Mouse (Mus musculus): ENCODE data around the gene Mybph. TPM values are rescaled to one million over a fixed set of nuclear protein-coding genes. Genes with fewer than 3 reads are reported as not detected.

The Mybph gene
- polyA plus RNA-seq (2016; fragmentation: Nextera tagmentation; extraction: Ambion mirVana) = 38.8 and 41.9 TPM in 2 replicates

GRCm38 (mm10) chr1:134193126-134193525 lies at the start of gene Mybph:
TSS of gene Mybph (plus strand) at chr1:134193448.
- Histone ChIP-seq H3K4me1 (replicated peaks) (peaks cover 47% of the 10 kb centered on the region), H3K27ac (peak within 1 kb of the TSS; percentile 56; the same call in 1 of the 2 replicates), H3K4me3 (replicated peaks) (0 out of 2 replicates have a peak within 1 kb of the TSS, but pooled peaks have one; percentile 2), H3K27me3 (peaks cover 14% of the 10 kb centered on the region), H3K9me3 (no peaks in the 10 kb centered on the region), H3K9ac (replicated peaks) (no peak within 1 kb of the TSS; the same call in 1 of the 2 replicates), H3K36me3 (no peaks in the 10 kb centered on the region), H3K4me2 (peak within 1 kb of the TSS; percentile 10; the same call in 1 of the 2 replicates)
- 71% methylated on average over 1 of the region's 1 CpGs for WGBS
- ATAC-seq (ENCODE audit: insufficient number of reproducible peaks, insufficient read depth, low FRiP score, low TSS enrichment, low read depth) = no peak

- H3K4me2 ChIP-seq = no peak overlapping the region
- H3K4me3 ChIP-seq (replicated peaks) = no peak overlapping the region
- ATAC-seq (ENCODE audit: insufficient number of reproducible peaks, insufficient read depth, low FRiP score, low TSS enrichment, low read depth) = no peak
- 0 out of 2 replicates have a peak, but pooled peaks cover 2% of the 10 kb centered on the region for H3K4me1 ChIP-seq (replicated peaks)
- no peak overlapping the region for H3K9ac ChIP-seq (replicated peaks)
- H3K27me3 ChIP-seq = no peaks in the 10 kb centered on the region; the same call in 1 of the 2 replicates
- H3K27ac ChIP-seq = no peak overlapping the region
- H3K36me3 ChIP-seq = no peaks in the 10 kb centered on the region
- H3K9me3 ChIP-seq = no peaks in the 10 kb centered on the region
- WGBS = 82% methylated on average over 8 of the region's 8 CpGs
Measured at GRCm38 (mm10) chr1:134146066-134146465, 47.2 kb upstream of the Mybph start.

GRCm38 (mm10) chr1:134150076-134150475 lies 43.2 kb upstream of the Mybph start:
- no peak for ATAC-seq (ENCODE audit: insufficient number of reproducible peaks, insufficient read depth, low FRiP score, low TSS enrichment, low read depth)
- no peak overlapping the region for H3K4me2 ChIP-seq
- 68% methylated on average over 8 of the region's 8 CpGs for WGBS
- no peaks in the 10 kb centered on the region for H3K9me3 ChIP-seq
- H3K4me3 ChIP-seq (replicated peaks) = no peak overlapping the region
- H3K4me1 ChIP-seq (replicated peaks) = 0 out of 2 replicates have a peak, but pooled peaks cover 2% of the 10 kb centered on the region
- H3K27me3 ChIP-seq = peaks cover 4% of the 10 kb centered on the region; the same call in 1 of the 2 replicates
- no peaks in the 10 kb centered on the region for H3K36me3 ChIP-seq
- H3K27ac ChIP-seq = no peak overlapping the region
- no peak overlapping the region for H3K9ac ChIP-seq (replicated peaks)

- Histone ChIP-seq H3K4me2 (no peak overlapping the region), H3K4me1 (replicated peaks) (0 out of 2 replicates have a peak, but pooled peaks cover 2% of the 10 kb centered on the region), H3K9ac (replicated peaks) (no peak overlapping the region), H3K27ac (no peak overlapping the region), H3K4me3 (replicated peaks) (no peak overlapping the region), H3K9me3 (no peaks in the 10 kb centered on the region), H3K36me3 (no peaks in the 10 kb centered on the region), H3K27me3 (peaks cover 4% of the 10 kb centered on the region; the same call in 1 of the 2 replicates)
- WGBS = 90% methylated on average over 9 of the region's 9 CpGs
- no peak for ATAC-seq (ENCODE audit: insufficient number of reproducible peaks, insufficient read depth, low FRiP score, low TSS enrichment, low read depth)
Measured at GRCm38 (mm10) chr1:134150745-134151144, 42.5 kb upstream of the Mybph start.

GRCm38 (mm10) chr1:134151655-134152412 lies 41.4 kb upstream of the Mybph start:
- peak; percentile 77 for ATAC-seq (ENCODE audit: insufficient number of reproducible peaks, insufficient read depth, low FRiP score, low TSS enrichment, low read depth)
- no peak overlapping the region for H3K4me2 ChIP-seq
- 36% methylated on average over 13 of the region's 13 CpGs for WGBS

GRCm38 (mm10) chr1:134152626-134153590 lies 40.3 kb upstream of the Mybph start:
- Histone ChIP-seq H3K27ac (no peak overlapping the region), H3K4me2 (no peak overlapping the region), H3K9ac (replicated peaks) (no peak overlapping the region), H3K9me3 (no peaks in the 10 kb centered on the region), H3K27me3 (peaks cover 4% of the 10 kb centered on the region; the same call in 1 of the 2 replicates), H3K4me1 (replicated peaks) (0 out of 2 replicates have a peak, but pooled peaks cover 2% of the 10 kb centered on the region), H3K36me3 (no peaks in the 10 kb centered on the region), H3K4me3 (replicated peaks) (no peak overlapping the region)
- WGBS = 77% methylated on average over 21 of the region's 21 CpGs
- no peak for ATAC-seq (ENCODE audit: insufficient number of reproducible peaks, insufficient read depth, low FRiP score, low TSS enrichment, low read depth)

More at GRCm38 (mm10) chr1:134151655-134152412, 41.4 kb upstream of the Mybph start:
- no peaks in the 10 kb centered on the region for H3K36me3 ChIP-seq
- H3K27ac ChIP-seq = no peak overlapping the region
- no peak overlapping the region for H3K9ac ChIP-seq (replicated peaks)
- 0 out of 2 replicates have a peak, but pooled peaks cover 2% of the 10 kb centered on the region for H3K4me1 ChIP-seq (replicated peaks)
- no peaks in the 10 kb centered on the region for H3K9me3 ChIP-seq
- H3K4me3 ChIP-seq (replicated peaks) = no peak overlapping the region
- H3K27me3 ChIP-seq = peaks cover 4% of the 10 kb centered on the region; the same call in 1 of the 2 replicates

GRCm38 (mm10) chr1:134154121-134154520 lies 39.1 kb upstream of the Mybph start:
- H3K27ac ChIP-seq = no peak overlapping the region
- H3K27me3 ChIP-seq = peaks cover 4% of the 10 kb centered on the region; the same call in 1 of the 2 replicates
- 0 out of 2 replicates have a peak, but pooled peaks cover 2% of the 10 kb centered on the region for H3K4me1 ChIP-seq (replicated peaks)
- H3K36me3 ChIP-seq = no peaks in the 10 kb centered on the region
- no peaks in the 10 kb centered on the region for H3K9me3 ChIP-seq
- ATAC-seq (ENCODE audit: insufficient number of reproducible peaks, insufficient read depth, low FRiP score, low TSS enrichment, low read depth) = no peak
- no peak overlapping the region for H3K4me3 ChIP-seq (replicated peaks)
- H3K4me2 ChIP-seq = no peak overlapping the region
- 89% methylated on average over 3 of the region's 3 CpGs for WGBS
- H3K9ac ChIP-seq (replicated peaks) = no peak overlapping the region

- H3K9me3 ChIP-seq = no peaks in the 10 kb centered on the region
- no peaks in the 10 kb centered on the region for H3K36me3 ChIP-seq
- no peak for ATAC-seq (ENCODE audit: insufficient number of reproducible peaks, insufficient read depth, low FRiP score, low TSS enrichment, low read depth)
- 0 out of 2 replicates have a peak, but pooled peaks cover 2% of the 10 kb centered on the region for H3K4me1 ChIP-seq (replicated peaks)
- no peak overlapping the region for H3K4me2 ChIP-seq
- no peak overlapping the region for H3K9ac ChIP-seq (replicated peaks)
- peaks cover 4% of the 10 kb centered on the region; the same call in 1 of the 2 replicates for H3K27me3 ChIP-seq
- no peak overlapping the region for H3K27ac ChIP-seq
- 71% methylated on average over 3 of the region's 3 CpGs for WGBS
- no peak overlapping the region for H3K4me3 ChIP-seq (replicated peaks)
Measured at GRCm38 (mm10) chr1:134154655-134155054, 38.6 kb upstream of the Mybph start.

GRCm38 (mm10) chr1:134160404-134160803 lies 32.8 kb upstream of the Mybph start:
- Histone ChIP-seq H3K36me3 (no peaks in the 10 kb centered on the region), H3K4me3 (replicated peaks) (no peak overlapping the region), H3K27ac (no peak overlapping the region), H3K9me3 (no peaks in the 10 kb centered on the region), H3K4me2 (no peak overlapping the region), H3K27me3 (no peaks in the 10 kb centered on the region), H3K4me1 (replicated peaks) (no peaks in the 10 kb centered on the region), H3K9ac (replicated peaks) (no peak overlapping the region)
- WGBS = 81% methylated on average over 3 of the region's 3 CpGs
- peak; percentile 37; the same call in 1 of the 2 replicates for ATAC-seq (ENCODE audit: insufficient number of reproducible peaks, insufficient read depth, low FRiP score, low TSS enrichment, low read depth)

GRCm38 (mm10) chr1:134161399-134161798 lies 31.8 kb upstream of the Mybph start:
- H3K4me1 ChIP-seq (replicated peaks) = no peaks in the 10 kb centered on the region
- 79% methylated on average over 6 of the region's 6 CpGs for WGBS
- ATAC-seq (ENCODE audit: insufficient number of reproducible peaks, insufficient read depth, low FRiP score, low TSS enrichment, low read depth) = no peak
- H3K36me3 ChIP-seq = no peaks in the 10 kb centered on the region
- no peak overlapping the region for H3K4me2 ChIP-seq
- H3K4me3 ChIP-seq (replicated peaks) = no peak overlapping the region
- H3K27ac ChIP-seq = no peak overlapping the region
- no peaks in the 10 kb centered on the region for H3K9me3 ChIP-seq
- H3K9ac ChIP-seq (replicated peaks) = no peak overlapping the region
- no peaks in the 10 kb centered on the region for H3K27me3 ChIP-seq
